Mouse (Mus musculus) stomach, embryonic 15.5 days (tissue): ENCODE results near the gene Ncoa6. TPM values are rescaled to one million over a fixed set of nuclear protein-coding genes. Genes with fewer than 3 reads are reported as not detected.
A peak's percentile ranks its signal among the peaks of the same experiment; 100 is the strongest.

Experiments
- ATAC-seq: fragments of 200-750 bp; cut with Nextera tagmentation; 2 replicates; pipeline ENCODE4 v1.8.0; 2017; ENCODE audit warnings: low read depth, moderate number of reproducible peaks, moderate TSS enrichment; ENCODE audit not compliant: insufficient read depth, low FRiP score
- H3K27ac ChIP-seq: fragments of 300-500 bp; sonication (generic); 2 replicates; pipeline ENCODE4 v1.5.1; 2015; ENCODE audit warnings: mild to moderate bottlenecking, inconsistent platforms
- H3K27me3 ChIP-seq: fragments of 300-500 bp; sonication (generic); replicated peaks from 2 replicates; pipeline ENCODE4 v1.6.1; 2015; ENCODE audit warnings: inconsistent platforms
- H3K36me3 ChIP-seq: fragments of 300-500 bp; sonication (generic); 2 replicates; pipeline ENCODE4 v1.6.1; 2015; ENCODE audit warnings: inconsistent platforms
- H3K4me1 ChIP-seq: fragments of 300-500 bp; sonication (generic); 2 replicates; pipeline ENCODE4 v1.6.1; 2015; ENCODE audit warnings: inconsistent platforms
- H3K4me2 ChIP-seq: fragments of 300-500 bp; sonication (generic); 2 replicates; pipeline ENCODE4 v1.6.1; 2015; ENCODE audit warnings: mild to moderate bottlenecking, inconsistent platforms
- H3K4me3 ChIP-seq: fragments of 300-500 bp; sonication (generic); replicated peaks from 2 replicates; pipeline ENCODE4 v1.5.1; 2015; ENCODE audit warnings: inconsistent platforms
- H3K9ac ChIP-seq: fragments of 300-500 bp; sonication (generic); 2 replicates; pipeline ENCODE4 v1.6.1; 2015; ENCODE audit warnings: inconsistent platforms
- H3K9me3 ChIP-seq: fragments of 300-500 bp; sonication (generic); 2 replicates; pipeline ENCODE4 v1.6.1; 2016; ENCODE audit warnings: inconsistent platforms
- WGBS: fragments of 180-500 bp; shearing (Covaris S2); methylation state at CpG from one replicate; pipeline ENCODE4 v1.1.7; 2015; 5-methylcytosine and 5-hydroxymethylcytosine counted together
- microRNA counts: library from miRNA; unstranded; fragments of <30 nt; microRNA quantifications from one replicate; lab custom pipeline; 2016
- microRNA-seq: library from miRNA; unstranded; fragments of <30 nt; microRNA quantifications from one replicate; pipeline ENCODE4, GENCODE M21; 2016
- polyA plus RNA-seq: library from polyadenylated mRNA; unstranded; fragments of >200 nt; fragmentation: Nextera tagmentation; extraction: Ambion mirVana; gene quantifications from 2 replicates; pipeline ENCODE4 v1.2.1, GENCODE M21; 2015

The Ncoa6 gene
- polyA plus RNA-seq, 1 experiment from 2014 or later = 17.8 TPM

DNA sequence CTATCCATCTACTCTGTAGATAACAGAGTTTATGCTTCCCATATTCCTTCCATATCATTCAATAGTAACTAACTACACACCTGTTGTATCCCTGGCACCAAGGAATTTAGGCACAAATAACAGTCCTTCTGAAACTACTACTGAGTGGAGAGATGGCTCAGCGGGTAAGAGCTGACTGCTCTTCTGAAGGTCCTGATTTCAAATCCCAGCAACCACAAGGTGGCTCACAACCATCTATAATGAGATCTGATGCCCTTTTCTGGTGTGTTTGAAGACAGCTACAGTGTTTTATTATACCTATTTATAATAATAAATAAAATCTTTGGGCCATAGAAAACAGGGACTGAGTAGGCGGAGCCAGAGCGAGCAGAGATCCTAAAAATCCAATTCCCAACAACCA lies 119.3 kb downstream of the Ncoa6 start:
- Histone ChIP-seq H3K36me3 (no peaks in the 10 kb centered on the region), H3K27me3 (no peaks in the 10 kb centered on the region), H3K9me3 (no peaks in the 10 kb centered on the region), H3K4me2 (no peak overlapping the region), H3K4me3 (no peak overlapping the region), H3K4me1 (no peaks in the 10 kb centered on the region), H3K27ac (no peak overlapping the region), H3K9ac (no peak overlapping the region)
- ATAC-seq = no peak
- 83% methylated on average over 3 of the region's 3 CpGs for WGBS

DNA sequence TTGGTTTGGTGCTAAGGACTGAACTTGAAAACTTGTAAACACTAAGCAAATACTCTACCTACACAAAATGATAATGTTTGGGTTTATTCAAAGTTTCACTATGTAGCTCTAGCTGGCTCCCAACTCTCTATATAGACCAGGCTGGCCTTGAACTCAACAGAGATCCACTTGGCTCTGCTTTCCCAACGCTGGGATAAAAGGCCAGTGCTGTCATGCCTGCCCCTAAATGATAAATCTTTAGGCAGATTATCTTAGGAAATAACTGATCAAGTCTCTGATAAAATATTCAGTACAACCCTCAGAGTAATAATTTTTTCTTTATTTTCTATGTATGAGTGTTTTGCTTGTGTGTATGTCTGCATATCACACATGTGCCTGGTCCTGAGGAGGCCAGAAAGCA lies 127.0 kb downstream of the Ncoa6 start:
- WGBS = 60% methylated on average over 1 of the region's 1 CpGs

More for the DNA sequence above, 127.0 kb downstream of the Ncoa6 start:
- H3K4me2 ChIP-seq = no peak overlapping the region
- 0 out of 2 replicates have a peak, but pooled peaks cover 3% of the 10 kb centered on the region for H3K36me3 ChIP-seq
- no peaks in the 10 kb centered on the region for H3K9me3 ChIP-seq
- H3K27ac ChIP-seq = no peak overlapping the region
- no peak for ATAC-seq
- H3K4me3 ChIP-seq = no peak overlapping the region
- H3K4me1 ChIP-seq = no peaks in the 10 kb centered on the region
- H3K9ac ChIP-seq = no peak overlapping the region
- no peaks in the 10 kb centered on the region for H3K27me3 ChIP-seq

MicroRNA genes within 50 kb of the gene (microRNA counts, 519-probe panel; counts per million panel counts)
- microRNA mmu-miR-695 (lab: Ali Mortazavi, UCI) = 2,410 counts per million, percentile 51 among the panel's probes with 10 or more counts

Small RNA genes within 50 kb of the gene (microRNA-seq; reads per million reads assigned to microRNA genes)
- gene Mir695 = not detected

Other genes starting within 250 kb of the Ncoa6 start
- 342 and 358 TPM in 2 replicates for gene Dynlrb1, start 237.4 kb downstream of the Ncoa6 start, polyA plus RNA-seq
- 179 and 183 TPM in 2 replicates for gene Map1lc3a, start 197.6 kb downstream of the Ncoa6 start, polyA plus RNA-seq
- 54.6 and 56.6 TPM in 2 replicates for gene Pigu, start 116.5 kb downstream of the Ncoa6 start, polyA plus RNA-seq
- 19.9 and 24.4 TPM in 2 replicates for gene Trp53inp2, start 92.8 kb downstream of the Ncoa6 start, polyA plus RNA-seq
- 13.4 and 14.0 TPM in 2 replicates for gene Acss2, start 44.1 kb upstream of the Ncoa6 start, polyA plus RNA-seq
- 3.8 and 4.2 TPM in 2 replicates for gene Ggt7, start 44.3 kb upstream of the Ncoa6 start, polyA plus RNA-seq
- 43.4 and 43.9 TPM in 2 replicates for gene Gss, start 118.9 kb upstream of the Ncoa6 start, polyA plus RNA-seq
- gene Myh7b, start 137.3 kb upstream of the Ncoa6 start, polyA plus RNA-seq = 0.71 and 0.86 TPM in 2 replicates
- 115 and 126 TPM in 2 replicates for gene Trpc4ap, start 218.5 kb upstream of the Ncoa6 start, polyA plus RNA-seq